Mouse (Mus musculus) E14TG2a.4 (cell line): ENCODE measurements around the gene Dhx9.
"Not testable (repeated sequence)": the region's sequence is repeated elsewhere in the genome, so short reads cannot be mapped to it uniquely, and the experiment has no call there.

ENCODE experiments used
- CTCF ChIP-seq: conservative IDR thresholded peaks from 2 replicates; pipeline ENCODE4 v1.5.1; 2014; ENCODE audit warnings: low read length
- NANOG ChIP-seq: IDR thresholded peaks from 2 replicates; pipeline ENCODE4 v1.6.1; 2014; ENCODE audit warnings: borderline replicate concordance, low read length, mixed read lengths
- POU5F1 ChIP-seq: IDR thresholded peaks from 2 replicates; pipeline ENCODE4 v1.6.1; 2014; ENCODE audit warnings: low read length, borderline replicate concordance

GRCm38 (mm10) chr1:153486120-153486519 lies 1.3 kb downstream of the Dhx9 start:
- not testable (repeated sequence) for TF ChIP-seq CTCF, NANOG, POU5F1
